Mouse (Mus musculus) heart, adult 18-20 months (tissue): ENCODE data around the gene Fkbp3. TPM values are rescaled to one million over a fixed set of nuclear protein-coding genes. Genes with fewer than 3 reads are reported as not detected.
A peak's percentile ranks its signal among the peaks of the same experiment; 100 is the strongest.
"Not testable (repeated sequence)": the region's sequence is repeated elsewhere in the genome, so short reads cannot be mapped to it uniquely, and the experiment has no call there.

ENCODE experiments used
- DNase-seq, 2 experiments: peaks; one replicate each; pipeline ENCODE4 v3.0.0; 2021 to 2022; ENCODE audit warnings: mixed read lengths in 1 of 2
- long read RNA-seq, 2 experiments: library from polyadenylated mRNA; stranded (forward); transcript quantifications; one replicate each; pipeline ENCODE4 v2.0.0; 2021
- total RNA-seq, 2 experiments: library from RNA; stranded (reverse); gene quantifications; 2 replicates each; pipeline ENCODE4 v1.2.3; 2021

The Fkbp3 gene
- 100 to 1,000 TPM; 261 to 263 TPM for total RNA-seq
- long read RNA-seq, experiment 1, transcript Fkbp3-201 (7 exons, 1,022 nt), result major isoform, 390 of 402 reads
- long read RNA-seq, experiment 1, partial matches to known transcripts, result 8 of 402 reads
- long read RNA-seq, experiment 1, other reads (novel, unspliced or antisense), result 3 of 402 reads
- long read RNA-seq, experiment 2, transcript Fkbp3-201 (7 exons, 1,022 nt), result major isoform, 230 of 242 reads
- long read RNA-seq, experiment 2, partial matches to known transcripts, result 6 of 242 reads
- long read RNA-seq, experiment 2, other reads (novel, unspliced or antisense), result 5 of 242 reads

DNA sequence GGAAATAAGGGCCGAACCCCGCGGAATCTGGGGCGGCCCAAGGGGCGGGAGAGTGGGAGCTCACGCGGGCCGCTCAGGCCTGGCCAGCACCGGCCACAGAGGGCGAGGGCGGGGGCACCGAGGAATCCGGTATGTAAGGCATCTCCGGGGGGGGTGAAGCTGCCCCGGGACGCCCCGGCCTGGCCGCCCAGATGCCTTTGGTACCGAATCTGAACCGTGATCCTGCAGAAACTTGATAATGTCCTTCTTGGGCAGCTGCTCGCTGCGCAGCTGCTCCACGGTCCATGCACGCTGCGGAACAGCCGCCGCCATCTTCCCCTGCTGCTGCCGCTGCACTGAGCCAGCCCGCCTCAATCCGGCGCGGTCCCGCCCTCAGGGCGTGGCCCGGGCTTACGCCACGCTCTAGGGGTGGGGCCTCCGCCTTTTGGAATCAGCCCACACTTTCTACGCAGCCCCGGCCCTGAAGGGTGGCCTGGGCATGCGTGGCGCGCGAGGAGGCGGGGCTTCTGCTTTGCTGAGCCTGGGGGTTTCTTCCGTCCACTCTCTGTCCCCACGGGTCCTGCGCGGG is at the start of gene Fkbp3:
Fkbp3 (minus strand) TSS at position 397 of the 568 bp plus-strand sequence.
- DNase-seq, result peak; percentile 98

DNA sequence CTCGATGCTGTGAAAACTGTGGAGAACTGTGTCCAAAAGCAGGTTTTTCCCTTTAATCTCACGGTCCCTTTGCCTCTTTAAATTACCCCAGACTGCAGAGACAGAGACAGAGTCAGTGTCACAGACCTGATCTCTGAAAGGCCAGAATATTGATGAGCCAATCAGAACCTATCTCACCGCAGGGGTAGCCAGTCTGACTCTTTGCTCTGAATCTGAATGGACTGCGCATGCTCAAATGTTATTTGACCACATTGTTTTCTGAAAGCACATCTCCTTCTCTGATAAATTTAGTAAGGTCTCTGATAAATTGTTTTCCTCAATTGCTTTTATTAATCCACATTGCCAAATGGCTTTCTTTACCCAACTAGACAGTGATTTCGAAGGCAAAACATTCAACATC is 45.6 kb upstream of the Fkbp3 start:
- no peak for DNase-seq

DNA sequence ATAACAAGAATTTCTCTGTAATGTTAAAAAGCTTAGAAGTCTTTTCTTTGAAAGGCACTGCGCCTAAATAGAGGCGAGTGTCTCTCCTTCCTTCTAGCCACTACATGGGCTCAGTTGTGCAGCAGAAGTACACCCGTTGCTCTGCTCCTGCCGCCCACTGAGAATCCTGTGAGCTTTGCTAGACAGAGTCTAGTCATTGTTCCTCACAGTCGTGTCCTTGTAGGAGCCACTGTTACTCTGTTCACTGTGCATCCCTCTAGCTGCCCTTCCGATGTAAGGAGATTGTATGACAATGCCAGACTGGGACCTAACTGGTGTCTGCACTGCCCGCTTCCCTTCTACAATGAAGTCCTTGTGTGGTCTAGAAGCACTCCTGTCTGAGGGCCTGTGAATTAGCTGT is 45.2 kb upstream of the Fkbp3 start:
- DNase-seq, result no peak

DNA sequence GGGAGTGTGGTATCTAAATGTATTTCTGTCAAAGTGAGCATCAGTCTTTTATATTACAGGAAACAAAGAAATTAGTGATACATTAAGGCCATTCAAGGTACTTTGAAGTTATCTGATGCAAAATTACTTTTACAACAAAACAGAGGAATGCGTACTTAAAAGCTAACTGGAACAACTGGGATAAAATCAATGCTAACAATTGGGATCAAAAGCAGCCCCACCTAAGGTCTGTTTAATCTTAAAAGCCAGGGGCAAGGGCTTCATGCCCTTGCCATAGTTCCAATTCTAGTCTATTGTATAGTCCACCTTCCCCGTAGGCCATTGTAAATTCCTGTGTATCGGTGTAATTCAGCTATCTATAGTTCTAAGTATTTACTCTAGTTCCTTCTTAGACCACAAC is 41.2 kb upstream of the Fkbp3 start:
- not testable (repeated sequence) for DNase-seq

DNA sequence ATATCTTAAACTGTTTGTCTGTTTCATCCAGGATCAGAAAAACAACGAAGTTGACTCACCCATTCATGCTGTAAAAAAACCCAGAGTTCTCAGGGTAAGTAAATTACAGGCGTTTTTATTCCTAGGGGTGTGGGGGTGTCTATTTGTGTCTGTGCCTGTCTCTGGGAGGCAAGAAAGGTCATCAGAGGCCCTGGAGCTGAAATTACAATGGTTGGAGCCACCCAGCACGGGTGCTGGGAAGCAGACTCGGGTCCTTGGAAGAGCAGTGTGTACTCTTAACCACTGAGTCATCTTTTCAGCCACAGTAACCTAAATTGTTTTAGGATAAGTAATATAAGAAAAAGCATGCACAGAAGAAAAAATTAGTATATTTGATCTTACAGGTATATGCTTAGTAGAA is 40.1 kb upstream of the Fkbp3 start:
- DNase-seq, result no peak

DNA sequence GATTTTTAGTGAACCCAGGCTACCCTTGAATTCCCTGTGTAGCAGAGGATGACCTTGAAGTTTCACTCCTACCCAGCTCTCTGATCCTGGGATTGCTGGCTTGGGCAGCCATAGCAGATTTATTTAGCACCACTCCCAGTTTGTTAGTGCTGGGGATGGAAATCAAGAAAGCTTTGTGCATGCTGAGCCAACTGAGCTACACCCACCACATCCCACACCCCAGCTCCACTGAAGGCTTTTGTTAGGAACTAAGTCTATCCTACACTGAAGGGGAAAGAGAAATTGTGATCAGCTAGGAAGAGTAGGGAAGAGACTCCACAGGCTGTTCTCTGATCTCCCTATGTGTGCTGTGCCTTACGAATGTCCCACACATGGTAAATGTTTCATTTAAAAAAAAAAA is 39.0 kb upstream of the Fkbp3 start:
- no peak for DNase-seq

DNA sequence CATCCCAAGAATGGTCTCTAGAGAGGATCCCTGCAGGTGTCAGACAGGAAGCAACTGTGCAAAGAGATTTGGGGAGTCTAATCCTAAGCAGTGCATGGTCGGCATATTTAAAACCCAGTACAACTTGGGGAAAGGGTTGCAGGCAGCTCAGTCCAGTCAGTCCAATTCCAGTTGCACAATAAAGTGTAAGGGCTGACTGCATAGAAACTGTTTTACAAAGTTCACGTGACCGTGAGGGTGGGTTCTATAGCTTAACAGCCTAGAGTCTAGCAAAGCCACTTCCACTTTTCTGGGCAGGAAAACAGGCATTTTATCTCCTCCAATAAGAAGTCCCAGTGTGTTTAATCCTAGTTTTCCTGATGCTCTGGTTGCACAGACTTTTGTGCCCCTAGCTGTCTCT is 37.7 kb upstream of the Fkbp3 start:
- DNase-seq, result no peak

DNA sequence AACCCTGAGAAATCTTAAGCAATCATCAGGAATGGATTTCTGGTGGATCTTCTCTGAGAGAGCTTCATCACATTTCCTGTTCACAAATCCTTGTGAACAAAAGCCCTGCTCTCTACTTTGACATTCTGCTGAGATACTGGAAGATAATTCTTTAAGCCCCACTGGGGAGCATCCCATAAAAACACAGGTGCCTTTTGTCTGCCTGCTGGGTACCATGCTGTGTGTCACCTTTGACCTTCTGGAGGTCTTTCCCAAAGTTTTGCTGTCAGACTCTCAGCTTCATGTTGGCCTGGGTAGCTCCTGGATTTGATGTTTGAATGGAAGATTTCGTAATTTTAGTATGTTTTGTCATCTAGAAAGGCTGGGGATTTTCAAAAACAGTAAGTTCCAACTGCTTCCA is 34.9 kb upstream of the Fkbp3 start:
- DNase-seq, result no peak

DNA sequence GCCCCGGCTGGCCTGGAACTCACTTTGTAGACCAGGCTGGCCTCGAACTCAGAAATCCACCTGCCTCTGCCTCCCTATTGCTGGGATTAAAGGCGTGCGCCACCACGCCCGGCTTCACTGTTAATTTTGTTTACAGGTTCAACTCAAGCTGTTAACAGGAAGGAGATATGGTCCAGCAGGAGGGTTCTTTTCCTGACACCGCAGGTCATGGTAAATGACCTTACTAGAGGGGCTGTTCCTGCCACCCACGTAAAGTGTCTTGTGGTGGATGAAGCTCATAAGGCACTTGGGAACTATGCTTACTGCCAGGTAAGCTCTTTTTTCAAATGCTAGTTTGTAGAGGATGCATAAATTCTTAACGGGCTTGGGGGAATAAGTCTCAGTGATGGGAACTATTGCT is 3.1 kb upstream of the Fkbp3 start:
- no peak for DNase-seq

DNA sequence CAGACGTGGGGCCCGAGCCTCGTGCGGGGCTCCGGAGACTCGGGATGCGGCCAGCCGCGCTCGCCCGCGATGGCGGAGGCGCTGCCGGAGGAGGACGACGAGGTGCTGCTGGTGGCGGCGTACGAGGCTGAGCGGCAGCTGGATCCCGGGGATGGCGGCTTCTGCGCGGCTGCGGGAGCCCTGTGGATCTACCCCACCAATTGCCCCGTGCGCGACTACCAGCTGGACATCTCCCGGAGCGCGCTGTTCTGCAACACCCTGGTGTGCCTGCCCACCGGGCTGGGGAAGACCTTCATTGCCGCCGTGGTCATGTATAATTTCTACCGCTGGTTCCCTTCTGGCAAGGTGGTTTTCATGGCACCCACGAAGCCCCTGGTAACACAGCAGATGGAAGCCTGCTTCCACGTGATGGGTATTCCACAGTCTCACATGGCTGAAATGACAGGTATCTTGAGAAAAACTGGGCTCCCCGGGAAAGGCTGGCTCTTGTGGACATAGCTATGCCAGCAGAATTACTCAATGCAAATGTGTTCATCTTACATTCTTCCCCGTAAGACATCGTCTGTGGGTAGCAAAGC is 2.0 kb upstream of the Fkbp3 start:
- no peak for DNase-seq

DNA sequence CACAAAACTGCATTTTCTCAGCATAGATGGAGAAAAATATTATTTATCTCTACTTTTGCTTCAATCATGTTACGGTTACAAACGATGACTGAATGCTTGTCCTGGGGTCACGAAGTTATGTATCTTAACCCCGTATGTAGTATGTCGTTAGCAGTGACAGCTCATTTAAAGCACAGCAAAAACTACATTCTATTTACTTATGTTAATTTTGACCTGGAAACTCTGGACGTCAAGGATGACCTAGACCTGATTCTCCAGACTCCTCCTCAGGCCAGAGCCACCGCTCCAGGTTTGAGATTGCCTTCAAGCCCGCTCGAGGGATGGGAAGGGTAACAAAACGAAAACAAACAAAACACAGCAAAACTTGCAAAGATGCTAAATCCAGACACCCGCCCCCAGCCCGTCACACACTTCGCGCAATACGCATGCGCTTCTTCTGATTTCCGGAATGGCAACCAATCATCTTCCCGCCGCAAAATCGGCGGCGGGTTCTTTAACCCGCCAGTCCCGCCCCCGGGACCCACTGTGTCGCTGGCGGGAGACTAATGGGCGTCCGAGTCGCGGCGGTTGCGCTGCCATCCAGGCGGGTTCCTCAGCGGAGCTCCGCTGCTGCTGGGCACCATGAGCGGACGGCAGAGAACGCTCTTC is 1.4 kb upstream of the Fkbp3 start, which contains the start of gene Fancm:
Fancm (plus strand) TSS at position 519 of the 648 bp plus-strand sequence.
- DNase-seq, result peak; percentile 94

DNA sequence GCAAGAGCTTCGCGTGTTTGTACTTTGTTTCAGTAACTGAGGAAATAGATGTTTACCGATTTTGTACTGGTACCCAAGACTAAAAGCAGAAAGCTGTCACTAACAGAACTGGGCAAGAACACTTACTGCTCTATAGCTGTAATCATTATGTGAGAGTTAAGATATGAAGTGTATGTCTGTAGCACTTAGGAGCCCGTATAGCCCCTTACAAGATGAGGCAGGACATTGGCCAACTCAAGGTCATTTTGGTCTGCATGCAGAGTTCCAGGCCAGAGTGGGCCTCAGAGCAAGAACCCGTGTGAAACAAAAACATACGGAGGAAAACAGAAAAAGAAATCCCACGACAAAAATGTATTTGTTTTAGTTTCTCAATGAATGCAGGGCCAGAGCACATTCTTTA is 844 bp upstream of the Fkbp3 start:
- DNase-seq, result no peak

DNA sequence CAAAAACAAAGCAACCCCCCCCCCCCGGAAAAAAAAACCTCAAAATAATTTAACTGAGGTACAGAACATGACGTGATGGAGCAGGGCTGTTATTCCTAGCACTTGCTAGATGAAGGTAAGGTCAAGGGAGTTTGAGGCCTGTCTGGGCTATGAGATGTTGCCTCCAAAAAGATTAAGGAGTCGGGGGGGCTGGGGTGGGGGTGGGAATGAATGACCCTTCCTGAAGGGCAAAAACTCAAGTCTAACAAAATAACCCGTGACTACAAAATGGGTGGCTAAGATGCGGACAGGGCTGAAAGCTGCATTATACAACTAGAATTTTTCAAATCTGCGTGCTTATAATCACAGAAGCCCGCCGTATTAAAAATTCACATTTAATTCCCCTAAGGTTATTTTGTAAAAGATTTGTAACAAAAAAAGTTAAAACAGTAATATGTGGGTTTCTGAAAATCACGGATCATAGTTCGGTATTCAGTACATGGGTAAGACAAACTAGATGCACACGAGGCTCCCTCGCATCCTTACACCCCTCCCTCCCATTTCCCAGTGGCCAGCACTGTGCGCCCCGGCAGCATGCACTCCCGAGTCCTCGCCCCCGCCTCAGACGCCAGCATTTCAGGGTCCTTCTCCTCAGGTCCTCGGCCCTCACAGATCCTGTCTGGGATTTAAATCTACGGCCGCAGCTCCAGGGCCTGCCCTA is 746 bp downstream of the Fkbp3 start:
- no peak for DNase-seq

DNA sequence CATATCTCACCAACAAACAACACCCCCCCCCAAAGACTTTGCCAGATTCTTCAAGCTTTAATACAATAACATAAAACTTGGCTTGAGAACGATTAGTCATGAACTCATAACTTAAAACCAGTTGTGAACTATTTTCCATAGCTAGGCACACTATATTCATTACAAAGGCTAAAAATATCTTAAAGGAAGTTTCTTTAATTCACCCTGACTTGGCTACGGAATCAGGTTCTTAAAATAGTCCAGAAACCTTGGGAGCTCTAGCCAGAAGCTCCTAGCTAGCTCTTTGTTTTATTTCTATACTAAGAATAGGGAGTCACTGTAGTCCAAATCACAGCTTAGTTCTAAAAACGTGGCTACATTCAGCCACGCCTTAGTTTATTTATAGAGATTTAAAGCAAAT is 5.4 kb downstream of the Fkbp3 start:
- DNase-seq, result peak in 1 of 2 experiments; percentile 52

DNA sequence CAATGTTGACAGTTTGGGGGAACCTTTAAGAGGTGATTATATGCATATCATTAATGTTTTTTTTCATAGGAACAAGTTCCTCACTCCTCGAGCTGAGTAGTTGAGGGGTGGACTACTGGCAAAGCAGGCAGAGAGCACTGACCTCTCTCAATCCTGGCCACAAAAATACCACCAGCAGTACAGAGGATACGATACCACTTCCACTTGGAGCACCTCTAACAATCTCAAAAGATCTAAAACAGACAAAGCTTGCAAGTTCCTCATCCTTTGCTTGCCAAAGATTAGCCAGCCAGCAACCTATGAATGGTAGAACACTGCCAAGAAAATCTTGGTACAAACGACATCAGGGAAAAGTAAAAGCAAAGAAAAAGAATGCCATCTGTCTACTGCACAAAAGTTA is 7.6 kb downstream of the Fkbp3 start:
- no peak for DNase-seq

DNA sequence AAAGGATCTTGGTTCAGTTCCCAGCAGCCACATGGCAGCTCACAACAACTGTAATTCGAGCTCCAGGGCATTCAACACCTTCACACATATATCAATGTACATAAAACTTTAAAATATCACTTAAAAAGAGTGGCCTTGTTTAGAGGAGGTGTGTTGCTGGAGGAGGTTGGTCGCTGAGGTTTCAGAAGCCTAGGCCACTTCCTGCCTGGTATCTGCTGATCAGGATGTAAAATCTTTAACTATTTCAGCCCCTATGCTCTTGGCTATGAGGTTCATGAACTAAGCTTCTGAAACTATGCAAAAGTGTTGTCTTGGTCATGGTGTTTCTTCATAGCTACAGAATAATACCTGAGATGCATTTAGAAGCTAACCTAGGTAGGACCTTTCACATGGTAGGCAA is 8.6 kb downstream of the Fkbp3 start:
- DNase-seq, result no peak

DNA sequence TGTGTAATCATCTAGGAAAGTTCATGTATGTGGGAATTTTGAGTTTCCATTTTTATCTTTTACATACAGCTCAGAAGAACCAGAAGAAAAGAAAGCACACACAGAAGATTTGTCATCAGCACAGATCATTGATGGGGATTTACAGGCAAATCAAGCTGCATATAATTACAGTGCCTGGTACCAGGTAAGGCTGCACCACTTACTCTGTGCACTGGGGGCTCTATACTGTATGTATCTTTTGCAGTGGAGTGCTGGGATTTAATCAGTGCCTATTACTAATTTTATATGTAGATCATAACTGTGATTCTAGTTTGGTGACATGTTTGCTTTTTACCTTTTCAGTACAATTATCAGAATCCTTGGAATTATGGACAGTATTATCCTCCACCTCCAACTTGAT is 12.7 kb downstream of the Fkbp3 start:
- DNase-seq, result no peak

DNA sequence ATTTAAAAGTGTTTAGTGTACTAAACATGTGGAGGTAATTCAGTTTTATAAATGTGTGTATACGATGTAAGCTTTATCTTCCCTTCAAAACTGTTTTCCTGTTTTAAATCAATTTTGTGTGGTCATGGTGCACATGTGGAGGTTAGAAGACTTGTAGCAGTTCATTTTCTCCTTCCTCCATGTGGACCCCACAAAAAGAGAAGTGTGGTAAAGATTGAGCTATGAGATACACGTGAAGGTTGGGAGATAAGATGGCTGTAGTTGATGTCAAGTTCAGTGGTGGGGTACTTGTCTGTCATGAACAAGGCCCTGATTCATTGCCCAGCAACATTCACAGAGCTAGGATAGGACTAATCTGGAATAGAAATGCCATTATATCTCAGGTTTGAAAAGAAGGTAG is 15.6 kb downstream of the Fkbp3 start:
- no peak for DNase-seq

DNA sequence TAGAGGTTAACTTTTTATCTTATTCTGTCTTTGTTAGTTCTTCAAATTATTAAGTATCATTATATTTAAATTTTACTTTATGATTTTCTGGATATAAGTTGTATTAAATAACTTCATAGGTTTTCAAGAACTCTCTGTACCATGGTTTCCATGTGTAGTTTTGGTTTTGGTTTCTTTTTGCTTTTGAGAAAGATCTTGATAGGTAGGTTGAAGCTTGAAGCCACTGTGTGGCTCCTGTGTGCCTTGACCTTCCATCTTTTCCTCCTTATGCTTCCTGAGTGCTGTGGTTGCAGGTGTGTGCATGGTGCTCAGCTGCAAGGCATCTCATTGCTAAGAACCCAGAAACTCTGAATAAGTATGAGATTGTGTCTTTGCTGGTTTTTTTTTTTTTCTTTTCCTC is 25.0 kb downstream of the Fkbp3 start:
- no peak for DNase-seq

DNA sequence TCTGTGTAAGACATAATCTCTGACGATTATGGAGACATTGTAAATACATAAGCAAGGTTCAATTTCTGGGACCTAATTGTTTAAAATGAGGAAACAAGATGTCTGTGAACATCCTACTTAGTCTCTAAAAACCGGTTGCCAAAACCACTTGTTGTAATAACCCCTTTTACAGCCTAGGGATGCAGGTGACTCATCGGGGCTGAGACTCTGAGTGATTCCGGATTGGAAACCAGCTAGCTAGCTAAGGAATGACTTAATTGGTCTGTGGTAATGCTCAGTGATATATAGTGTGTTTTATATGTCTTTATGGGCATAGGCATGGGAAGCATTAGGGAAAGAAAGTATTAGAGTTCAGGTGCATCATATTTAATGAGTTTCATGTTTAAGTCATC is 36.3 kb downstream of the Fkbp3 start:
- DNase-seq, result peak in 1 of 2 experiments; percentile 26

DNA sequence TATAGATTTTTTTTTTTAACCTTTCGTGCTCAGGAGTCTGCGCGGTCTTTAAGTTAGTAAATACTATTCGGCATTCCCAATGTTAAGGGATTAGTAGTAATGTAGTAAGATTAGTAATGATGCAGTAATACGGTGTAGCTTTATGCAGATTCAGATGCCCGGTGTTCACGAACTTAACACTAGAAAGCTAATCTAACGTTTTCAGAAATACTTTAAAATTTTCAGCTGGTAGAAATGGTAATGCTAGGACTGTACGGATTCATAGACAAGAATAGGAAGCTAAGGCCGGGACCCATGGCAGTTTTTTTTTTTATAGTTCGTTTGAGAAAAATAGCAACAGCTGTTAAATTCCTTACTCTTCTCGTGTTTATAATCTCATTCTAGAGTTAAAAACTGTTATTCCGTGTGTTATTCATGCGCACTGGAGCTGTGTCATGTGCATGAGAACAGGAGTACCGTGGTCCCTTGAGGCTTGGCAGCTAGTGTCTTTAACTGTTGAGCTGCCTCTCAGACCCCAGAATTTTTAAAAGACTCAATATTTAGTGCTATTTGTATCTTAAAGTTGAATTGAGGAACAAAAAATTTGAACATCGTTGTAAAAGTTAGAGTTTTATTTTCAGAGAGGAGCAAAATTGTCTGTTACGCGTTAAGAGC is 36.8 kb downstream of the Fkbp3 start:
- no peak for DNase-seq

DNA sequence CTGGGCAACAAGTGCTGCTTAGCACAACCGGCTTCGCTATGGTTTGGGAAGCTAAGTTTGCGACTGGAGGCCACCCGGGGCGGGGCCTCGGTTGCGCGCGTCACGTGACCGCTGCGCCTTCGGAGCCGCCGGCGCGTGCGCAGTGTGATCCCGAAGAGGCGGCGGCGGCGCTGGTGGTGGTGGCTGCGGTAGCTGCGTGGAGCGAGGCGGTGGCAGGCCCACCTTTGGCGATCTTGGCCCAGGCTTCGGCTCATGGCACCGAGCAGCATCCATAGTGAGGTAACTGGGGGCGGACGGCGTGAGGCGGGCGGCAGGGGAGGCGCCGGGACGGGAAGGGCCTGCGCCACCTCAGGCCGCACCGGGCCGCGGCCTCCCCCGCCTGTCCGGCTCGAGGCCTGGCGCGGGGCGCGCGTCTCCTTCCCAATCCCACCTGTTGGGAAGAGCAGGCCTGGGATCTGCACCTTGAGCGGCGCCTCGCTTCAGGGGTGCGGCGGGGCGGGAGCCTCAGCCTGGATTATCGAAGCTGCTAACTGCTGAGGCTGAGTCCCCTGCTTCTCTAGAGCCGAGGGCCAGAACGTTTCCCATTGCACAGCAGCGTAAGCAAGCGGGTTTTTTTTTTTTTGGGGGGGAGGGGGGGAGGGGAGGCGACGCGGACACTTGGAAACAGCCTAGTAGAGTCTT is 37.5 kb downstream of the Fkbp3 start, which contains the start of gene Prpf39:
Prpf39 (plus strand) TSS at position 144 of the 681 bp plus-strand sequence.
- DNase-seq, result peak; percentile 92 to 94
